Mouse (Mus musculus): ENCODE data around the gene Tll1.
"Not testable (repeated sequence)": the region's sequence is repeated elsewhere in the genome, so short reads cannot be mapped to it uniquely, and the experiment has no call there.

Gene Tll1

DNA sequence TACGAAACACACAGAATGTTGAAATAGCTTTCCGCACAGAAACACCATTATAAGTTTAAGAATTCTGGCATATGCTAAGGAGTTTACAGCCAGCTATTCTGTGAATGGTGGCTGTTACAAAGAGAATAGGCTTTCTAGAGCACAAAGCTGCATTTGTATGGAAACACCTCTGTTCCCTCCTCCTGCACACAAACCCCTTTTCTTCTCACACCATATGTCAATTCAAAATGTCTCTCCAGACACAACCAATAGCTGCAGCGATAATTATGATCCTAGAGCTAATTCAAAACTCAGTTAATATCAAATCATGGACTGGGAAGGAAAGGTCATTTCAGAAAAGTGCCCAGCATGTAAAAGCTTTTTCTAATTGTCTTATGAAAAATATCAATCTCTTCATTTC is 157.5 kb downstream of the Tll1 start:
- DNase-seq: no peak

DNA sequence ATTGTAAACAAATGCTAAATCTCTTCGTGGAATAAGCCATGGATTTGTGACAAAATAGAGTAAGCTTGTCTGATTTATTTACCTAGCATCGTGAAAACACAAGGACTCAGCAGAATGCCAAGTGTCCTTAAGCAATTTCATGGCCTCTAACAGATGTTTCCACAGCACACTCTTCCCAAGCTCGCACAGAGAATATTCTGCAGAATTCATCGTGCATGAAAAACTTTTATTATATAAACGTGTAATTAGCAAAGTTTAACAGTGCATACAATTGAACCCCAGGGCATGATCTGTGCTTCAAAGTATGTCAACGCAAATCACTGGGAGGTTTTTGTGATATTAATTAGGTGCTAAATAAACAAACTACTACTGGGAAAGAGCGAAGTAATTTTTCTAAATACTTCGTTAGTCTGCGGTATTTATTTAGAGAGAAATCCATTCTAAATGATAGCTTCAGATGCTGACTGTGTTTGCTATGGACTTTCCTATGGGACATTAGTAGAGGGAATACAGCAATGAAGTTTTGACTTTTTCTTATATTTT is 158.0 kb downstream of the Tll1 start:
- DNase-seq: no peak

DNA sequence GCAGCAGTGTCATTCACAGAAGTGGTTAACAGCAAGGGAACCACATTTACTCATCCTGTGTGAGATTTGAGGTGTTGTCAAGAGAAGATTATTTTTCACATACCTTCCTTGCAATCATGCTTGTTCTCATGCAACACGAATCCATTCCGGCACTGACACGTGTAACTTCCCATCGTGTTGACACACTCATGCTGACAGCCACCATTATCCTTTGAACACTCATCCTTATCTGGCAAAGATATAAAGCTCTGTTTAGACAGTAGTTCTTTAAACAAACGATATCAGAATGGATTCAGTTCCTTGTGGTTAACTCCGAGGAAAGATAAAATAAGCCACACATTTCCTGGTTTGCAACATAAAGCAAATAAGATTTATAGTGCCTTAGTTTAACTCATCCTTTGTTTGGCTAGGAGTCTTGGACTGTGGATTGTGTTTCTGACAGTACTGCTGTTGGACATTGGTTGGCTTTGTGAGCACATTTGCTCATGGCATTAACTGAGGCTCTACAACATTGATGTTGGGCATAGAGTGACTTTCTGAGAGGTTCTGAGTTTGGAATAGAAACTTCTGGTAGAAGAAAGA is 164.7 kb downstream of the Tll1 start:
- no peak for DNase-seq

DNA sequence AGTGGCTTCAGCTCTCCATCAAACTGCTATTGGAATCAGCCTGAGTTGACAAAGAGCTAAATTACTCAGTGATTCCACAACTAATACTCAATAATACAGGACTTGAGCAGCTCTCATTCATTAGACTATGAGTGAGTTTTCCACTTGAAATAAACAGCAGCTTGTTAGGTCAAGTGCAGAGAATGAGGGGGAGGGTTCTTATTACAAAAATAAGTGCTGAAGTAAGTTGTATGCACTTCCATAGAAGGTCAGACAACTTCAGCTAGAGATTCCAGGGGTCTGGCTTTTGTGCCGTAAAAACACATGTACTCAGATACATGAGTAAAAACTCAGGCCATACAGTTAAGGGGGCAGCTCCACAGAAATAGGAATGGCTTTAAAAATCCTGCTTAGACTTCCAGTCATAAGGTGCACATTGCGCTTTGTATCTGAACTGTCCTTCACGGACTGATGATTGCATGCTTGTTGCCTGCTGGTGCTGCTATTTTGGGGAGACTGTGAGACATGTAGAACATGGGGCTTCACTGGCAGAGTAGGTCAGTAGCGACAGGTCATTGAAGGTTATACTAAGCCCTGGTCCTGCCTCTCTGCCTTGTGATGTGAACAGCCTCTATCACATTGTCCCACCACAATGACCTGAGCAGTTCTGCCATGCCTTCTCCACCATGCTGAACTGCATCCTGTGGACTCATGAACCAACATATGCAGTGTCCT is 175.2 kb downstream of the Tll1 start:
- no peak for DNase-seq

DNA sequence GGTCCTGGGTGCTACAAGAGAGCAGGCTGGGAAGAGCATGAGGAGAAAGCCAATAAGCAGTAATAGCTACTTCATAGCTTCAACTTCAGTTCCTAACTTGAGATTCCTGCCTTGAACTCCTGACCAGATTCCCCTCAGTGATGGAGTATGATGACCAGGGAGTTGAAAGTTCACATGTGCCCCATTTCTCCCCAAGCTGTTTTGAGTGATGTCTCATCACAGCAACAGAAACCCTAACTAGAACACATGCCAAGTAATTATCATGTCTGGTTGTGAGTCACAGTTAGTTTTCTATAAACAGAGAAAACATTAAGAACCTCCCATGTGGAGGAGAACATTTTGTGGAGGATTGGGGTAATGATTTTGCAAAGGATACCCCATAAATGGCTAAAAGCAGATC is 176.0 kb downstream of the Tll1 start:
- DNase-seq: no peak

DNA sequence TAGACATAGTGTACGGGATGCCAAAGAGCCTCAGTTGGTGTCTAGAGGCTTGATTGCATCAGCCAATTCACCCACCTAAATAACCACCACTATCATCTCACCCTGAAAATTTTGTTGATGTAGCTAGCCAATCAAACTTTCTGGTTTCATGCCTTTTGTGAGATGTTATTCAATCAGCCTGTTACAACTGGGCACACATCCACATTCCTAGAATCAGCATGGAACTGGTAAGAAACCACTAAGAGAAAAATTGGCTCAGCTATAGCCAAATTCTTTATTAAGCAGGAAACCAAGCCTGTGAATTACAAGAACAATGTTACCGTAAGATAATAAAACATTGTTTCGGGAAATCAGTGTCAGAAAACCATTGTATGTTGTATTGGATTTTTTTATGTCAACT is 176.5 kb downstream of the Tll1 start:
- DNase-seq: peak; percentile 1

DNA sequence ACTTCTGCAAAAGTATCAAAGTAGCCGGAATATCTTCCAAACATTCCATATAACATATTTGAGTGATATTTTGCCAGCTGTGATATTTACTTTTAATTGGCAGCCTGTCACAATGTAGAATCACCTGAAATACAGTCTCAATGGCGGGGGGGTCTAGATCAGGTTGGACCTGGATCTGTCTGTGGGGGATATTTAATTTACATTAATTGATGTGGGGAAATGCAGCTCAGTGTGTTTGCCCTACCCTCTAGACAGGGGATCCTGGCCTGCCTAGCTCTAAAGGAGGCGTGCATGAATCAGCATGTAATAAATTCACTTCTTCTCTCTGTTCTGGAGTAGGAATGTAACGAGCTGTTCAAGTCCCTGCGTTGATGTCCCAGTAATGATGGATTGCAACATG is 181.7 kb downstream of the Tll1 start:
- no peak for DNase-seq

DNA sequence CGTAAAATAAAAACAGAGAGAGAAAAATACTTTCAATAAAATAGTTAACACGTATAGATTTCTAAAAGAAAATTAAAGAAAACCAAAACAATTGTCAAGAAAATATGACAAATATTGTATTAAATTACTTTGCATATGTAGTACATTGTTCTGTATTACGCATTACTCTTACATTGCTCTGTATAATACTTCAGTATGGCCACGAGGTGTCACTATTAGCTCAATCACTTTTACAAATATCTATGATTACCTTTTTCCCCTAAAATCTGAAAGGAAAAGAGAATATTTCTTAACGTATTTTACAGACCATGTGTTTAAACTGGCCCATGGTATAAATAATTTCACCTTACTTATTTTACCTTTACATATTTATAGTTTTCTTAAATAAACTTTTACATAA is 182.5 kb downstream of the Tll1 start:
- peak; percentile 19 for DNase-seq

DNA sequence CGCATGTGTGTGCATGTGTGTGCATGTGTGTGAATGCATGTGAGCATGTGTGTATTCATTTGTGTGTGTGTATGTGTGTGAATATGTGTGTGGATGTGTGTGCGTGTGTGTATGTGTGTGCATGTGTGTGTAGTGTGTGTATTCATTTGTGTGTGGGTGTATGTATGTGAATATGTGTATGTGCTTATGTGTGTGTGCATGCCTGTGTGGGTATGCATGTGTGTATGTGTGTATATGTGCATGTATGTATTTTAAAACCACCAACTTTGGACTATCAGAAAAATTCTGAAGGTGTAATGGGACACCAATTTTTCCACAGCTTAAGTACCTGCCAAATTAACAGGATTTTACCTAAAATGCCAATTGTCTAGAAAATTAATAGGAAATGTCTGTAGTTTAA is 183.0 kb downstream of the Tll1 start:
- no peak for DNase-seq

DNA sequence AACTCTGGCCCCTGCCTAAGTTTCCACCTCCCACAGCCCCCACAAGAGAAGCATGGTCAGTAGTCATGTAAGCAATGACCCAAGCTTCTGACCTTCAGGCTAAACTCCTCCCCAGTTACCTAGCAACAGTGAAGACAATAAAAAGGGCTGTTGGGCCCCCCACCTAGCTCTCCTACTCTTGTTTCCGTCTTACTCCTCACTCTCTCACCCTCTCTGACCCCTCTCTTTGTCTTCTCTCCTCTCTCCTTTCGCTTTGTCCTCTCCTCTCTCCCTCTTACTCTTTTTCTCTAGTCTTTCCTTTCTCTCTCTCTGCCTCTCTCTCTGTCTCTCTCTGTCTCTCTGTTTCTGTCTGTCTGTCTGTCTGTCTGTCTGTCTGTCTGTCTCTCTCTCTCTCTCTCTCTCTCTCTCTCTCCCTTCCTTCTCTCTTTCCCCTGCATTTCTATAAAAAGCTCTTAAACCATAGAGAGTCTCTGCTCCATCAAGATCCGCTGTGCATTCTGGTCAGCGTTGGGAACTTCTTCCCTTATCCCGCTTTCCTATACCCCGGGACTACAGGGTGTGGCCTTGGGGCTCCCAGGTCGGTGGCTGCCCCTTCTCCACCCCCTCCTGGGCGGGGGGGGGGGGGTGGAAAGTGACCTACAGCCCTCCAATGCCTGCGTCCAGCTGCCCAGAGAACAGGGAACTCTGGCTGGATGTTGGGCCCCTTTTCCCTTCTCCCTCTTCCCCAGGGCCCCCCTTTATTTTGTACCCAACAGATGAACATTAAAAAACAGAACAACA is 235.3 kb downstream of the Tll1 start:
- not testable (repeated sequence) for DNase-seq
